Mouse (Mus musculus): Measurements from ENCODE around the gene Gad2. TPM values are rescaled to one million over a fixed set of nuclear protein-coding genes. Genes with fewer than 3 reads are reported as not detected.
A peak's percentile ranks its signal among the peaks of the same experiment; 100 is the strongest.
"Not testable (repeated sequence)": the region's sequence is repeated elsewhere in the genome, so short reads cannot be mapped to it uniquely, and the experiment has no call there.

Gene Gad2
- 2.8 and 3.6 TPM in 2 replicates for polyA plus RNA-seq (2014; fragmentation: Nextera tagmentation; extraction: Ambion mirVana)

GRCm38 (mm10) chr2:22621828-22622731, at the start of gene Gad2:
Gad2 (plus strand) TSS chr2:22622205.
- H3K9ac ChIP-seq (replicated peaks; ENCODE audit: low read length) = no peak within 1 kb of the TSS; the same call in 1 of the 2 replicates
- H3K27me3 ChIP-seq (ENCODE audit: control insufficient read depth, insufficient read depth, low read length) = peaks cover 62% of the 10 kb centered on the region
- under 1% methylated on average over 54 of the region's 55 CpGs for WGBS
- H3K4me3 ChIP-seq (ENCODE audit: low read depth, low read length) = peak within 1 kb of the TSS; percentile 34
- peak within 1 kb of the TSS; percentile 52 for H3K4me2 ChIP-seq (ENCODE audit: low read depth, low read length)
- no peaks in the 10 kb centered on the region for H3K36me3 ChIP-seq (replicated peaks; ENCODE audit: control insufficient read depth, insufficient read depth, low read depth, low read length)
- DNase-seq (ENCODE audit: low spot score) (peak; percentile 50), ATAC-seq (replicated peaks; ENCODE audit: insufficient number of reproducible peaks, low FRiP score, low TSS enrichment, low read depth) (peak; percentile 72)
- peaks cover 2% of the 10 kb centered on the region for H3K4me1 ChIP-seq (ENCODE audit: control insufficient read depth, insufficient read depth, low read length)
- H3K27ac ChIP-seq (replicated peaks; ENCODE audit: low read depth, low read length) = no peak within 1 kb of the TSS; the same call in 1 of the 2 replicates
- H3K9me3 ChIP-seq (replicated peaks; ENCODE audit: control insufficient read depth, low read length) = no peaks in the 10 kb centered on the region

- not testable (repeated sequence) for H3K4me3 ChIP-seq (ENCODE audit: low read depth, low read length); H3K36me3 ChIP-seq (replicated peaks; ENCODE audit: control insufficient read depth, insufficient read depth, low read depth, low read length); H3K27me3 ChIP-seq (ENCODE audit: control insufficient read depth, insufficient read depth, low read length); H3K9me3 ChIP-seq (replicated peaks; ENCODE audit: control insufficient read depth, low read length); H3K9ac ChIP-seq (replicated peaks; ENCODE audit: low read length); H3K4me1 ChIP-seq (ENCODE audit: control insufficient read depth, insufficient read depth, low read length); H3K27ac ChIP-seq (replicated peaks; ENCODE audit: low read depth, low read length); H3K4me2 ChIP-seq (ENCODE audit: low read depth, low read length); DNase-seq (ENCODE audit: low spot score)
- peak; percentile 87 for ATAC-seq (replicated peaks; ENCODE audit: insufficient number of reproducible peaks, low FRiP score, low TSS enrichment, low read depth)
- 88% methylated on average over 13 of the region's 14 CpGs for WGBS
Observed at GRCm38 (mm10) chr2:22587469-22588169, 34.4 kb upstream of the Gad2 start.

- not testable (repeated sequence) for DNase-seq (ENCODE audit: low spot score); H3K4me1 ChIP-seq (ENCODE audit: control insufficient read depth, insufficient read depth, low read length); H3K36me3 ChIP-seq (replicated peaks; ENCODE audit: control insufficient read depth, insufficient read depth, low read depth, low read length); H3K27ac ChIP-seq (replicated peaks; ENCODE audit: low read depth, low read length); H3K9me3 ChIP-seq (replicated peaks; ENCODE audit: control insufficient read depth, low read length); H3K9ac ChIP-seq (replicated peaks; ENCODE audit: low read length); H3K4me3 ChIP-seq (ENCODE audit: low read depth, low read length); H3K4me2 ChIP-seq (ENCODE audit: low read depth, low read length); H3K27me3 ChIP-seq (ENCODE audit: control insufficient read depth, insufficient read depth, low read length)
- ATAC-seq (replicated peaks; ENCODE audit: insufficient number of reproducible peaks, low FRiP score, low TSS enrichment, low read depth) = peak; percentile 50
- WGBS = 88% methylated on average over 5 of the region's 5 CpGs
Observed at GRCm38 (mm10) chr2:22588170-22588541, 33.8 kb upstream of the Gad2 start.

- not testable (repeated sequence) for H3K9ac ChIP-seq (replicated peaks; ENCODE audit: low read length); H3K4me1 ChIP-seq (ENCODE audit: control insufficient read depth, insufficient read depth, low read length); H3K36me3 ChIP-seq (replicated peaks; ENCODE audit: control insufficient read depth, insufficient read depth, low read depth, low read length); H3K9me3 ChIP-seq (replicated peaks; ENCODE audit: control insufficient read depth, low read length); DNase-seq (ENCODE audit: low spot score); H3K4me2 ChIP-seq (ENCODE audit: low read depth, low read length); H3K4me3 ChIP-seq (ENCODE audit: low read depth, low read length); H3K27me3 ChIP-seq (ENCODE audit: control insufficient read depth, insufficient read depth, low read length); H3K27ac ChIP-seq (replicated peaks; ENCODE audit: low read depth, low read length)
- WGBS = 72% methylated on average over 12 of the region's 12 CpGs
- ATAC-seq (replicated peaks; ENCODE audit: insufficient number of reproducible peaks, low FRiP score, low TSS enrichment, low read depth) = peak; percentile 98
Observed at GRCm38 (mm10) chr2:22588673-22589381, 33.2 kb upstream of the Gad2 start.

GRCm38 (mm10) chr2:22589382-22590205, 32.4 kb upstream of the Gad2 start:
- H3K9me3 ChIP-seq (replicated peaks; ENCODE audit: control insufficient read depth, low read length); DNase-seq (ENCODE audit: low spot score); H3K4me2 ChIP-seq (ENCODE audit: low read depth, low read length); H3K27ac ChIP-seq (replicated peaks; ENCODE audit: low read depth, low read length); H3K27me3 ChIP-seq (ENCODE audit: control insufficient read depth, insufficient read depth, low read length); H3K9ac ChIP-seq (replicated peaks; ENCODE audit: low read length); H3K4me3 ChIP-seq (ENCODE audit: low read depth, low read length); H3K36me3 ChIP-seq (replicated peaks; ENCODE audit: control insufficient read depth, insufficient read depth, low read depth, low read length); H3K4me1 ChIP-seq (ENCODE audit: control insufficient read depth, insufficient read depth, low read length): not testable (repeated sequence)
- ATAC-seq (replicated peaks; ENCODE audit: insufficient number of reproducible peaks, low FRiP score, low TSS enrichment, low read depth) = peak; percentile 93
- 91% methylated on average over 16 of the region's 17 CpGs for WGBS

- Histone ChIP-seq H3K9ac (replicated peaks; ENCODE audit: low read length) (no peak overlapping the region), H3K4me1 (ENCODE audit: control insufficient read depth, insufficient read depth, low read length) (no peaks in the 10 kb centered on the region), H3K4me2 (ENCODE audit: low read depth, low read length) (no peak overlapping the region), H3K27ac (replicated peaks; ENCODE audit: low read depth, low read length) (no peak overlapping the region), H3K36me3 (replicated peaks; ENCODE audit: control insufficient read depth, insufficient read depth, low read depth, low read length) (no peaks in the 10 kb centered on the region), H3K4me3 (ENCODE audit: low read depth, low read length) (no peak overlapping the region), H3K27me3 (ENCODE audit: control insufficient read depth, insufficient read depth, low read length) (no peaks in the 10 kb centered on the region), H3K9me3 (replicated peaks; ENCODE audit: control insufficient read depth, low read length) (no peaks in the 10 kb centered on the region)
- ATAC-seq (replicated peaks; ENCODE audit: insufficient number of reproducible peaks, low FRiP score, low TSS enrichment, low read depth) = no peak
- no peak for DNase-seq (ENCODE audit: low spot score)
Observed at GRCm38 (mm10) chr2:22590206-22590490, 31.9 kb upstream of the Gad2 start.

- Histone ChIP-seq H3K4me2 (ENCODE audit: low read depth, low read length) (no peak overlapping the region), H3K27me3 (ENCODE audit: control insufficient read depth, insufficient read depth, low read length) (peaks cover 39% of the 10 kb centered on the region), H3K9ac (replicated peaks; ENCODE audit: low read length) (no peak overlapping the region), H3K4me3 (ENCODE audit: low read depth, low read length) (no peak overlapping the region), H3K9me3 (replicated peaks; ENCODE audit: control insufficient read depth, low read length) (no peaks in the 10 kb centered on the region), H3K36me3 (replicated peaks; ENCODE audit: control insufficient read depth, insufficient read depth, low read depth, low read length) (no peaks in the 10 kb centered on the region), H3K4me1 (ENCODE audit: control insufficient read depth, insufficient read depth, low read length) (peaks cover 2% of the 10 kb centered on the region; the same call in 1 of the 2 replicates), H3K27ac (replicated peaks; ENCODE audit: low read depth, low read length) (no peak overlapping the region)
- 2% methylated on average over 9 of the region's 9 CpGs for WGBS
- no peak for DNase-seq (ENCODE audit: low spot score)
- ATAC-seq (replicated peaks; ENCODE audit: insufficient number of reproducible peaks, low FRiP score, low TSS enrichment, low read depth) = no peak
Observed at GRCm38 (mm10) chr2:22617951-22618350, 4.1 kb upstream of the Gad2 start.

Measured in embryonic facial prominence, embryonic 11.5 days (tissue).